Mouse (Mus musculus): Measurements from ENCODE around the gene Sos1. TPM values are rescaled to one million over a fixed set of nuclear protein-coding genes. Genes with fewer than 3 reads are reported as not detected.

Sos1 gene
- polyA plus RNA-seq, 1 experiment from 2014 or later: 9.1 TPM

DNA sequence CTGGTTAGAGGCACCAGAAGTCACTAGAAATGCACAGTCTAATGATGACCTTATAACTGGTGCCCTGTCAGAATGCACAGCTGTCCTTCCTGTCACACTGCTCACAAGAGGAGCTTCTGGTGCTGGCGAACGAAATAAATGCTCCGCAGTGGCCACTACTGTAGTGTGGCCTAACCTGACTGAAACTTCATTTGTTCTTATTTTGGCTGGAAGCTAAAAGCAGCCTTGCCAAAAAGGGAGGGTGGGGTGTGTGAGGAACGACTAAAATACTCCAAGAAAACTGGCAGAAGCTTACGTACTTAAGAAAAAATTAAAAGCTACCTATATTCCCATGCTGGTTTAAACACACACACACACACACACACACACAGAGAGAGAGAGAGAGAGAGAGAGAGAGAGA, 53.4 kb downstream of the Sos1 start:
- H3K36me3 ChIP-seq (ENCODE audit: control insufficient read depth, insufficient read depth, low read length): peaks cover 9% of the 10 kb centered on the region
- no peak overlapping the region for H3K4me3 ChIP-seq (ENCODE audit: low read depth, low read length)
- no peaks in the 10 kb centered on the region for H3K4me1 ChIP-seq (ENCODE audit: control insufficient read depth, insufficient read depth, low read length)
- H3K9me3 ChIP-seq (ENCODE audit: control insufficient read depth, low read length): no peaks in the 10 kb centered on the region
- H3K9ac ChIP-seq (ENCODE audit: low read length): no peak overlapping the region
- 91% methylated on average over 5 of the region's 5 CpGs for WGBS
- DNase-seq (ENCODE audit: low spot score) (no peak), ATAC-seq (ENCODE audit: insufficient number of reproducible peaks, low FRiP score, low TSS enrichment, low read depth) (no peak)
- no peak overlapping the region for H3K4me2 ChIP-seq (ENCODE audit: low read depth, severe bottlenecking)
- no peaks in the 10 kb centered on the region for H3K27me3 ChIP-seq (ENCODE audit: control insufficient read depth, insufficient read depth, low read length)
- no peak overlapping the region for H3K27ac ChIP-seq (replicated peaks; ENCODE audit: low read depth, low read length)

DNA sequence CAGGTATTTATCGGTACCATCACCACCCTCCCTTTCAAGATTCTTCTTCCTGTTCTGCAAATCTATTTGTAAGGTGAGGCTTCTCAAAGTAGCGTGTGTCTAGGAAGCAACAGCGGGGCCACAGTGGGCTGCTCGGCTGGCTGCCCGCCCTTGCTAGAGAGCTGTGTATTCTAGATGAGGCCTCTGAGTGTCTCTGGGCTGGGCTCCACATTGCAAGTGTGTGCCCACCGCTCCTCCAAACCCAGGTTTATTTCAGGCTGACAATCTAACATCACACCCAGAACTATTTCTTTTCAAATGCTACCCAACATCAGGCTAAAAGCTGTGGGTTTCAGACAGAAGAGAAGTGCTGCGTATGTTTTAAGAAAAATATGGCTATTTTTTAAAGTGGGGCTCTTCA, 54.1 kb downstream of the Sos1 start:
- H3K4me2 ChIP-seq (ENCODE audit: low read depth, severe bottlenecking): no peak overlapping the region
- DNase-seq (ENCODE audit: low spot score) (no peak), ATAC-seq (ENCODE audit: insufficient number of reproducible peaks, low FRiP score, low TSS enrichment, low read depth) (no peak)
- no peaks in the 10 kb centered on the region for H3K27me3 ChIP-seq (ENCODE audit: control insufficient read depth, insufficient read depth, low read length)
- no peak overlapping the region for H3K27ac ChIP-seq (replicated peaks; ENCODE audit: low read depth, low read length)
- peaks cover 9% of the 10 kb centered on the region for H3K36me3 ChIP-seq (ENCODE audit: control insufficient read depth, insufficient read depth, low read length)
- 95% methylated on average over 7 of the region's 7 CpGs for WGBS
- H3K4me3 ChIP-seq (ENCODE audit: low read depth, low read length): no peak overlapping the region
- no peak overlapping the region for H3K9ac ChIP-seq (ENCODE audit: low read length)
- no peaks in the 10 kb centered on the region for H3K4me1 ChIP-seq (ENCODE audit: control insufficient read depth, insufficient read depth, low read length)
- H3K9me3 ChIP-seq (ENCODE audit: control insufficient read depth, low read length): no peaks in the 10 kb centered on the region

DNA sequence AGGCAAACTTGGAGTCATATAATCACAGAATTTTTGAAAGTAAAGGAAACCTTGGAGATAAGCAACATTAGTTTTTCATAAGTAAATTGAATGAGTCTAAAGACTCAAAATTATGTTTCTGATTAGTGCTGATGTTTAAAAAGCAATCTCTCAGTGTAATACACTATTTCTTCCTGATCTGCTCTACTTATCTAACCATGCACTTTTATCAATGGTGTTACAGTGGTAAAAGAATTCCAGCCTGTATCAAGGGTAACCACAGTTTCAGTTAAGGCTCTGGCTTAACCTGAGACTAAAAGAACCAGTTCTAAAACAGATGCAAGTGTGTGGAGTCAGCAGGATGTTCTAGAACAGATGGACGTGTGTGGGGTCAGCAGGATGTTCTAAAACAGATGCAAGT, 59.3 kb downstream of the Sos1 start:
- Histone ChIP-seq H3K27ac (replicated peaks; ENCODE audit: low read depth, low read length) (no peak overlapping the region), H3K4me3 (ENCODE audit: low read depth, low read length) (no peak overlapping the region), H3K9me3 (ENCODE audit: control insufficient read depth, low read length) (no peaks in the 10 kb centered on the region), H3K4me1 (ENCODE audit: control insufficient read depth, insufficient read depth, low read length) (no peaks in the 10 kb centered on the region), H3K27me3 (ENCODE audit: control insufficient read depth, insufficient read depth, low read length) (no peaks in the 10 kb centered on the region), H3K36me3 (ENCODE audit: control insufficient read depth, insufficient read depth, low read length) (peaks cover 9% of the 10 kb centered on the region), H3K4me2 (ENCODE audit: low read depth, severe bottlenecking) (no peak overlapping the region), H3K9ac (ENCODE audit: low read length) (no peak overlapping the region)
- 96% methylated on average over 1 of the region's 1 CpGs for WGBS
- ATAC-seq (ENCODE audit: insufficient number of reproducible peaks, low FRiP score, low TSS enrichment, low read depth) (no peak), DNase-seq (ENCODE audit: low spot score) (no peak)

DNA sequence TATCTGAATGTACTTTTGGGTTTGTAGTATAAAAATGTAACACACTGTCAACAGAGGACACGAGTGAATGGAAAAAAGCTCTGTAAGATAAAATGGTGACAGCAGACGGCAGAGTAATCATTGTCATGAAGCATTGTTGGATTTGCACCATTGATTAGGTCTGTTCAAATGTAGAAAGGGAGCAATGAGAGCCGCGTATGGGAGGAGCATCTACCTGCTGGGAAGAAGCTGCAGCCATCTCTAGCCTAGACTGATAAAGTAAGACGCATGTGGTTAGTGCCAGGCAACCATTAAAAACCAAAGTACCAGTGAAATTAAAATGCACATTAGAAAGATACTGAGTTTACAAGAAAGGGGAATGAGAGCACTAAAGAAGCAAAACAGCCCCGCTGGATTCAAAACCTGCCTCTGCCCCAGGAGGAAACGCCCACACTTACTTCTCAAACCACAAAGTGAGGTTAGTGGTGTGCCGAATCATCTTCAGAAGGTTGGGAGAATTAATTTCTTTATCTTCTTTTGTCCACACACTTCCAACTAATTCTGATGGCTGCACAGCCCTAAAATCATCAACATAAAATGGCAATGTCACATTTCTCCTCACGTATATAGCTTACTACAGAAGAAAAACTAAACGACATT, 61.6 kb downstream of the Sos1 start:
- 94% methylated on average over 10 of the region's 10 CpGs for WGBS
- DNase-seq (ENCODE audit: low spot score) (no peak), ATAC-seq (ENCODE audit: insufficient number of reproducible peaks, low FRiP score, low TSS enrichment, low read depth) (no peak)
- no peak overlapping the region for H3K4me2 ChIP-seq (ENCODE audit: low read depth, severe bottlenecking)
- H3K4me3 ChIP-seq (ENCODE audit: low read depth, low read length): no peak overlapping the region
- H3K36me3 ChIP-seq (ENCODE audit: control insufficient read depth, insufficient read depth, low read length): peaks cover 14% of the 10 kb centered on the region
- H3K9ac ChIP-seq (ENCODE audit: low read length): no peak overlapping the region
- no peak overlapping the region for H3K27ac ChIP-seq (replicated peaks; ENCODE audit: low read depth, low read length)
- H3K4me1 ChIP-seq (ENCODE audit: control insufficient read depth, insufficient read depth, low read length): no peaks in the 10 kb centered on the region
- H3K27me3 ChIP-seq (ENCODE audit: control insufficient read depth, insufficient read depth, low read length): no peaks in the 10 kb centered on the region
- H3K9me3 ChIP-seq (ENCODE audit: control insufficient read depth, low read length): no peaks in the 10 kb centered on the region

DNA sequence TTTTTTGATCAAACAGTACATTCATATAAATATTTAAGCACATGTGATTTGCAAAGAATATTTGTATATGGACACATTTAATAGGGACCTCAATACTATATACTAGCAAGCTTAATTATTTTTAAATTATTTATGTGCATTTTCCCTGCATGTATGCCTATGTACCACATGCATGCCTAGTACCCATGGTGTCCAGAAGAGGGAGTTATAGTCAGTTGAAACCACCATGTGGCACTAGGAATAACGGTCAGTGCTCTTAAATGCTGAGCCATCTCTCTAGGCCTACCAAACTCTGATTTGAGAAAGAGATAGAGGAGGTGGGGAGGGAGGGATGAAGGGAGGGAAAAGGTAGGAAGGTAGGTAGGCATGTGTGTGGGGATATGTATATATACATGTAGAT, 69.1 kb downstream of the Sos1 start:
- H3K27me3 ChIP-seq (ENCODE audit: control insufficient read depth, insufficient read depth, low read length): no peaks in the 10 kb centered on the region
- ATAC-seq (ENCODE audit: insufficient number of reproducible peaks, low FRiP score, low TSS enrichment, low read depth) (no peak), DNase-seq (ENCODE audit: low spot score) (no peak)
- no peak overlapping the region for H3K9ac ChIP-seq (ENCODE audit: low read length)
- no peak overlapping the region for H3K4me3 ChIP-seq (ENCODE audit: low read depth, low read length)
- peaks cover 23% of the 10 kb centered on the region for H3K36me3 ChIP-seq (ENCODE audit: control insufficient read depth, insufficient read depth, low read length)
- H3K4me2 ChIP-seq (ENCODE audit: low read depth, severe bottlenecking): no peak overlapping the region
- no peaks in the 10 kb centered on the region for H3K4me1 ChIP-seq (ENCODE audit: control insufficient read depth, insufficient read depth, low read length)
- 71% methylated on average over 1 of the region's 1 CpGs for WGBS
- H3K27ac ChIP-seq (replicated peaks; ENCODE audit: low read depth, low read length): no peak overlapping the region
- no peaks in the 10 kb centered on the region for H3K9me3 ChIP-seq (ENCODE audit: control insufficient read depth, low read length)

DNA sequence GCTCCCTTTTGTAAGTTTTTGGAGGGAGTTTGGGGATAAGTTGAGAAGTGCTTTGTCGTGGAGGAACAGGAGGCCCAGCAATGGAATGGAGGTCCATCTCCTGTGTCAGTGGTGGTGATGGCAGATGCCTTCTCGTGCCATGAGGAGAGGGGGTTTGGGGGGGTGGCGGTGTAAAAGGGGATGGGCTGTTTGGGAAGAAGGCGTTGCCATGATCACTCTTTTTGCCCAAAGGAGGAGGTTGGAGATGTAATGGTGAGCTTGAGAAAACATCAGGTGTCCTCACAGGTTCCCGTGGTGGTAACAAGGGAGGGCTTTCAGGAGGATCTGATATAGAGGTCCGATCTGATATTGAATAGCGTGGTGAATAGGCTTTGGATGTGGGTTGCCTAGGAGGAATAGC, 82.0 kb downstream of the Sos1 start:
- H3K4me3 ChIP-seq (ENCODE audit: low read depth, low read length): no peak overlapping the region
- no peaks in the 10 kb centered on the region for H3K4me1 ChIP-seq (ENCODE audit: control insufficient read depth, insufficient read depth, low read length)
- WGBS: 94% methylated on average over 7 of the region's 7 CpGs
- no peak for ATAC-seq (ENCODE audit: insufficient number of reproducible peaks, low FRiP score, low TSS enrichment, low read depth)
- no peak overlapping the region for H3K27ac ChIP-seq (replicated peaks; ENCODE audit: low read depth, low read length)
- H3K4me2 ChIP-seq (ENCODE audit: low read depth, severe bottlenecking): no peak overlapping the region
- H3K27me3 ChIP-seq (ENCODE audit: control insufficient read depth, insufficient read depth, low read length): no peaks in the 10 kb centered on the region
- H3K36me3 ChIP-seq (ENCODE audit: control insufficient read depth, insufficient read depth, low read length): no peaks in the 10 kb centered on the region; the same call in 1 of the 2 replicates
- DNase-seq (ENCODE audit: low spot score): no peak
- no peaks in the 10 kb centered on the region for H3K9me3 ChIP-seq (ENCODE audit: control insufficient read depth, low read length)
- H3K9ac ChIP-seq (ENCODE audit: low read length): no peak overlapping the region

DNA sequence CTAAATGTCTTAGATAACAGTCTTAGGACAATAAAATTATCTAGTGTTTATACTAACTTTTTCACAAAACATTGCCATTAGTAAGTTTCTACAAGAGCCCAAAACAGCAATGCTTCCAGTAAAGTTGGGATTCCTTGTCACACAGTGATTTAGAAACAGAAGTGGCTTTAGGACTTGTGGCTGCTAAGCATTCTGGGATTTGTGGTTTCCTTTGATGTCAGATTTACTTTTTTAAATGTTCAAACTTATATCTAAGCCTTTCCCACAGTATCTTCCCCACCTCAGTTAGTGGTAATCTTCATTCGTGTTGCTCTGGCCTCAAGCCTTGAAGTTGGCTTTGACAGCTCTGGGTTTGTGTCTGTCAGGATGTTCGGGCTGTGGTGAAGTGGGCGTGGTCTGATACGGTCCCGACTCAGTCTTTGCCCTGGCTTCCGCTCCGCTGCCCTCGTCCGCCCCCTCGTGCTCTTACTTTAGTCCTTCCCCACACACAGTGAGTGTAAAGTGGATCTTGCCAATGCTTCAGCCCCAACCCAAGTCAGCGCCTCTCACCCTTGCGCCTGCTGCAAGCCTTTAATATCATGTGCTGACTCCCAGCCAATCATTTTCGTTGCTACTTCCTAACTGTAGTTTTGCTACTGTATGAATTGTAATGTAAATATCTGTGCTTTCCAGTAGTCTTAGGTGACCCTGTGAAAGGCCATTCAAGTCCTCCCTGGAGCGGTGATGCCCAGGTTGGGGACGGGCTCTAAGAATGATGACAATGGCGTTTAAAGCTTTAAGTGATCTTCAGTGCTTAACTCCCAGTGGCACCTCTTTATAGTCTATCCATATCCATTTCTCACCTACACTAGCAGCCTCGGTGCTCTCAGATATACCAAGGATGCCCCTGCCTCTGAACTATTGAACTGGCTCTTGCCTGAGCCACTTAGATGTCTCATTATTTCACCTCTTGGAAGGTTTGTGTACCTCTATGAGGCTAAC, 88.5 kb downstream of the Sos1 start:
- ATAC-seq (ENCODE audit: insufficient number of reproducible peaks, low FRiP score, low TSS enrichment, low read depth) (peak; percentile 76), DNase-seq (ENCODE audit: low spot score) (peak; percentile 70)
- no peak overlapping the region for H3K27ac ChIP-seq (replicated peaks; ENCODE audit: low read depth, low read length)
- no peaks in the 10 kb centered on the region for H3K4me1 ChIP-seq (ENCODE audit: control insufficient read depth, insufficient read depth, low read length)
- no peaks in the 10 kb centered on the region for H3K9me3 ChIP-seq (ENCODE audit: control insufficient read depth, low read length)
- 21% methylated on average over 17 of the region's 17 CpGs for WGBS
- H3K4me2 ChIP-seq (ENCODE audit: low read depth, severe bottlenecking): peak overlapping the region; percentile 60
- no peaks in the 10 kb centered on the region for H3K27me3 ChIP-seq (ENCODE audit: control insufficient read depth, insufficient read depth, low read length)
- peak overlapping the region; percentile 39 for H3K4me3 ChIP-seq (ENCODE audit: low read depth, low read length)
- no peaks in the 10 kb centered on the region for H3K36me3 ChIP-seq (ENCODE audit: control insufficient read depth, insufficient read depth, low read length)
- no peak overlapping the region; the same call in 1 of the 2 replicates for H3K9ac ChIP-seq (ENCODE audit: low read length)

DNA sequence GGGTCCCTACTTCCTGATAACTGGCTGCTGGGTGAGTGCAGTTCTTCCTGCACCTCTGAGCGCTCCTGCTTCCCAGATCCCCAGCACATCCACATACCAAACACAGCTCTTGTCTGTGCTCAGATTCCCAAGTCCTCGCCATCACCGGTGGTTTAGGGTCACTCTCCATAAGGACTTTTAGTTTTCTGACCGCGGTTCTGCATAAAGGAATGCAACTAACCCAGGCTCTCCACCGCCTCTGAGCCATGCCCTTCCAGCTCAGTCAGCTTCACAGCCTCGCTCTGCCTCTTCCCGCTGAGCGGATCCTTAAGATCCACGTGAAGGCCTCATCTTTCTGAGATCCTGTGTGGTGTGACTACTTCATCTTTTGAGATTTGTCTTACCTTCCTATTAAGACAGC, 90.2 kb downstream of the Sos1 start:
- no peak for ATAC-seq (ENCODE audit: insufficient number of reproducible peaks, low FRiP score, low TSS enrichment, low read depth)
- H3K9me3 ChIP-seq (ENCODE audit: control insufficient read depth, low read length): no peaks in the 10 kb centered on the region
- 59% methylated on average over 10 of the region's 10 CpGs for WGBS
- no peaks in the 10 kb centered on the region for H3K27me3 ChIP-seq (ENCODE audit: control insufficient read depth, insufficient read depth, low read length)
- no peak overlapping the region for H3K4me3 ChIP-seq (ENCODE audit: low read depth, low read length)
- no peak overlapping the region for H3K27ac ChIP-seq (replicated peaks; ENCODE audit: low read depth, low read length)
- no peaks in the 10 kb centered on the region for H3K4me1 ChIP-seq (ENCODE audit: control insufficient read depth, insufficient read depth, low read length)
- H3K9ac ChIP-seq (ENCODE audit: low read length): no peak overlapping the region
- no peak for DNase-seq (ENCODE audit: low spot score)
- H3K36me3 ChIP-seq (ENCODE audit: control insufficient read depth, insufficient read depth, low read length): no peaks in the 10 kb centered on the region
- no peak overlapping the region for H3K4me2 ChIP-seq (ENCODE audit: low read depth, severe bottlenecking)
